Mouse (Mus musculus) testis, adult 10 weeks (tissue): ENCODE measurements around the gene Olfr591. TPM values are rescaled to one million over a fixed set of nuclear protein-coding genes. Genes with fewer than 3 reads are reported as not detected.

Source experiments
- polyA plus RNA-seq: library from polyadenylated mRNA; stranded (reverse); fragments of 350-450 nt; fragmentation: Illumina TruSeq; extraction: RNeasy Lipid Tissue Mini Kit (QIAGEN cat#74804); gene quantifications from one replicate; pipeline ENCODE4 v1.2.3, GENCODE M21; 2014; ENCODE audit warnings: low read depth, low replicate concordance

Olfr591 gene
- polyA plus RNA-seq = not detected

DNA sequence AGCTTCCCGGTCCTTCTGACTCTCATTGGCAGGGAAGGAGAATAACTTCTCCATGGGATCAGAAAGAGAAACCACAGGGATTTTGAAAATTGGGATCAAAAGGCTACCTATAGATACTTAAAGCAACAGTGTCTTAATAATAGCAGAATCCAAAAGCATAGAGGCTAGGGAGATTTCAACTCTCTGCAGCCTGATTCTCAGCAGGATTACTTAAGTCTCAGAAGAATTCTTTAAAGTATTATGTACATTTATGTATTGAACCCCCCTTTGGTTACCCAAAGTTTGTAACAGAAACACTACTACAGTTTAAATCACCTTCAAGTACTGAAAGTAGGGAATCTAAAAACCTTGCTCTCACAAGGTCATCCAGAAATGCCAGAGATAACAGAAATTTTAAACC, at the start of gene Olfr591:
Olfr591 (minus strand) TSS at position 101 of the 400 bp plus-strand sequence.

DNA sequence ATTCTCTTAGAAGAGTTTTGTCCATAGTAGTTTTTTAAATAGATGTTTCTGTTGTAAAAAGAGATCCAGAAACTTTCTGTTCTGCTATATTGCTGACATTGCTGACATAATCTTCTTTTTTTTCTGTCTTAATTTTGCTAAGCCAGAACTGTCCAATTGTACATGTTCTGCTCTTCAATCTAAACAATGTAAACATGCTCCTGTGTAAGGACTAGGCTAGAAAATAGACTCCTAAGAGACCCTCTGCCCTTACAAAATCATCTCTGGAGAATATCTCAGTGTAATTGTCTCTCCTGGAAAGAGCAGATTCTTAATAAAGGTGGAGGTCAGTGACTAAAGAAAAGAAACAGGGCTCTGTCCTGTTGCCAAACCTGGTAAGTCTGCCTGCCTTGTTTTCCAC, 38.6 kb upstream of the Olfr591 start, which contains the start of gene Olfr594:
Olfr594 (plus strand) TSS at position 301 of the 400 bp plus-strand sequence.

DNA sequence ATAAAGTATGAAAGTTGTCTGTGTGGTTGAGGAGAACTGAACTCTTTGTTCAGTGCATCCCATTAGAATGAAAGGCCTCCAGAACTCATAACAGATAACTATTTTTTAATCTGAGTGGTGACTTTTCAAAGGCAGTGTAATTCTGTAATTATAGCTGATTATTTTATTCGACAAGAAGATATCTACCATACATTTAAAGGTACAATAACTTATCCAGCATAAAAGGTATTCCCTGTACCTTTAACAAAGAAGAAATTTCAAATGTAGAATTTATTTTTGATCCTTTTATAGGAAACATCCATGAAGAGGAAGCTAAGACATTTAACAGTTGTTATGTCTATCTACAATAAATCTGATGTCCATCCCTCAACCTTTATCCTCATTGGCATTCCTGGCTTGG, 33.4 kb upstream of the Olfr591 start, which contains the start of gene Olfr593:
Olfr593 (plus strand) TSS at position 301 of the 400 bp plus-strand sequence.

DNA sequence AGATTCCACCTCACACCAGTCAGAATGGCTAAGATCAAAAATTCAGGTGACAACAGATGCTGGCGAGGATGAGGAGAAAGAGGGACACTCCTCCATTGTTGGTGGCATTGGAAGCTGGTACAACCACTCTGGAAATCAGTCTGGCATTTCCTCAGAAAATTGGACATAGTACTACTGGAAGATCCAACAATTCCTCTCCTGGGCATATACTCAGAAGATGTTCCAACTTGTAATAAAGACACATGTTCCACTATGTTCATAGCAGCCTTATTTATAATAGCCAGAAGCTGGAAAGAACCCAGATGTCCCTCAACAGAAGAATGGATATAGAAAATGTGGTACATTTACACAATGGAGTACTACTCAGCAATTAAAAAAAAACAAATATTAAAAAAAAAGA, 6.4 kb upstream of the Olfr591 start, which contains the start of gene Olfr592:
Olfr592 (plus strand) TSS at position 301 of the 400 bp plus-strand sequence.

DNA sequence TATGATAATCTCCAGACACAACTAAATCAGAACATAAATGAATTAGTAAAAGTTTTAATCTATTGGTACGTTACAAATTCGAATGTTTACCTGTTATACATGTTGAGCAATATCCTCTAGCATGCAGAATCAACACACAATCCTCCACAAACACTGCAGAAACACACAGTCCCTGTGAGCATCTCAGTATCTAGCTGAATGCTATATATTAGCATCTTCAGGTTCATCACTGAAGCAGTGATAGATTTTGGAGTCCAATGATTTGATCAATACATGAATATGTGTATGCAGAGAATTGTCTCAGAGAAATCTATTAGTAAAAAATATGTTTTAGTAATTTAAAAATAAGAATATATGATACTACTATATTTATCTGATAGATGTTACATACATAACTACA, 21.9 kb downstream of the Olfr591 start, which contains the start of gene Olfr589:
Olfr589 (minus strand) TSS at position 101 of the 400 bp plus-strand sequence.

DNA sequence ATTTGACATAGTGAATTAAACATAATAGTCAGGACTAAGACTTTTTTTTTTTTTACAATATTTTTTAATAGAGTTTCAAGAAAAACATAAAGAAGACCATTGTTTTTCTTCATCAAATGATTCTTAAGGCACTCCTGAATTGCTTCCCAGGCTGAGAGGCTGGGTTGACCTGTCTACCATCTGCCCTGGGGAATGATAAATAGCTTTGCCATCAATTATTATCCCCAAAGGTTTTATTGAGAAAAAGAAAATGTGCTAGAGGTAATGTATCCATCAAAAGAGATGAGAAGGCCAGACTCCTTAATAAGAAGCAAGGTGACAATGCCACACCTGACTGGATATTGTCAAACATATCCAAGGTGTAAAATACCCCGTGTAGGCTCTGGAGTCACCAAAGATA, 37.6 kb downstream of the Olfr591 start, which contains the start of gene Olfr588-ps1:
Olfr588-ps1 (plus strand) TSS at position 301 of the 400 bp plus-strand sequence.

DNA sequence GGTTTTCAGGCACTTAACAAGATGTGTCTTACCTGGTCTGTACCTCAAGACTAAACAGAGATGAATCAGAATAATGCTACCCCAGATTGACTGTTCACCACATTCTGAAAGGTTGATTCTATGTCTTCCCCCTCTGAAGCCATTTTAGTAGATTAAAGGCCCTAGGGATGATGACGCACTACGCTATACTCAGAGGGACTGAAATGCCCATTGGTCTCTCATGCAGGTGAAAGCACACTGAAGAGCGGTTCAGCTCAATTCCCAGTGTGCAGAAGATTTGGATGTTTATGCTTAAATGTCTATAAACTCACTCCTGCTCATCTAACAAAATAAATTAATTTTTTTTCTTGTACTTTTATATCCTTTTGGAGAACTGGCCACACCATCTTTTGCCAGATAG, 52.6 kb downstream of the Olfr591 start, which contains the start of gene Olfr586:
Olfr586 (minus strand) TSS at position 101 of the 400 bp plus-strand sequence.

Other genes starting within 250 kb of the Olfr591 start
- not detected for gene Olfr573-ps1, start 235.8 kb downstream of the Olfr591 start, polyA plus RNA-seq
- not detected for gene Olfr574, start 229.9 kb downstream of the Olfr591 start, polyA plus RNA-seq
- not detected for gene Olfr575, start 219.6 kb downstream of the Olfr591 start, polyA plus RNA-seq
- gene Olfr576, start 215.7 kb downstream of the Olfr591 start, polyA plus RNA-seq = not detected
- gene Olfr577, start 202.4 kb downstream of the Olfr591 start, polyA plus RNA-seq = not detected
- not detected for gene Olfr578, start 189.0 kb downstream of the Olfr591 start, polyA plus RNA-seq
- not detected for gene Olfr582, start 140.3 kb downstream of the Olfr591 start, polyA plus RNA-seq
- not detected for gene Olfr583, start 127.0 kb downstream of the Olfr591 start, polyA plus RNA-seq
- gene Olfr584, start 96.5 kb downstream of the Olfr591 start, polyA plus RNA-seq = not detected
- not detected for gene Olfr585, start 80.6 kb downstream of the Olfr591 start, polyA plus RNA-seq
- gene Olfr586, start 52.7 kb downstream of the Olfr591 start, polyA plus RNA-seq = not detected
- not detected for gene Olfr588-ps1, start 37.5 kb downstream of the Olfr591 start, polyA plus RNA-seq
- gene Olfr589, start 22.0 kb downstream of the Olfr591 start, polyA plus RNA-seq = not detected
- gene Olfr592, start 6.5 kb upstream of the Olfr591 start, polyA plus RNA-seq = not detected
- gene Olfr593, start 33.5 kb upstream of the Olfr591 start, polyA plus RNA-seq = not detected
- gene Olfr594, start 38.7 kb upstream of the Olfr591 start, polyA plus RNA-seq = not detected
- not detected for gene Usp17ld, start 74.2 kb upstream of the Olfr591 start, polyA plus RNA-seq
- gene Olfr596, start 127.3 kb upstream of the Olfr591 start, polyA plus RNA-seq = not detected
- gene Olfr597, start 138.0 kb upstream of the Olfr591 start, polyA plus RNA-seq = not detected
- gene Olfr598, start 145.2 kb upstream of the Olfr591 start, polyA plus RNA-seq = not detected
- not detected for gene Olfr599, start 157.6 kb upstream of the Olfr591 start, polyA plus RNA-seq
- not detected for gene Olfr600, start 171.3 kb upstream of the Olfr591 start, polyA plus RNA-seq
- not detected for gene Olfr601, start 184.3 kb upstream of the Olfr591 start, polyA plus RNA-seq
- gene Olfr603, start 207.8 kb upstream of the Olfr591 start, polyA plus RNA-seq = not detected
- gene Usp17lc, start 236.7 kb upstream of the Olfr591 start, polyA plus RNA-seq = not detected